Mouse (Mus musculus): ENCODE results near the gene Atp8b5. TPM values are rescaled to one million over a fixed set of nuclear protein-coding genes. Genes with fewer than 3 reads are reported as not detected.
A peak's percentile ranks its signal among the peaks of the same experiment; 100 is the strongest.

Gene Atp8b5
- total and polyA plus RNA-seq, 2 experiments from 2014 or later, result 0.52 to 1.8 TPM

DNA sequence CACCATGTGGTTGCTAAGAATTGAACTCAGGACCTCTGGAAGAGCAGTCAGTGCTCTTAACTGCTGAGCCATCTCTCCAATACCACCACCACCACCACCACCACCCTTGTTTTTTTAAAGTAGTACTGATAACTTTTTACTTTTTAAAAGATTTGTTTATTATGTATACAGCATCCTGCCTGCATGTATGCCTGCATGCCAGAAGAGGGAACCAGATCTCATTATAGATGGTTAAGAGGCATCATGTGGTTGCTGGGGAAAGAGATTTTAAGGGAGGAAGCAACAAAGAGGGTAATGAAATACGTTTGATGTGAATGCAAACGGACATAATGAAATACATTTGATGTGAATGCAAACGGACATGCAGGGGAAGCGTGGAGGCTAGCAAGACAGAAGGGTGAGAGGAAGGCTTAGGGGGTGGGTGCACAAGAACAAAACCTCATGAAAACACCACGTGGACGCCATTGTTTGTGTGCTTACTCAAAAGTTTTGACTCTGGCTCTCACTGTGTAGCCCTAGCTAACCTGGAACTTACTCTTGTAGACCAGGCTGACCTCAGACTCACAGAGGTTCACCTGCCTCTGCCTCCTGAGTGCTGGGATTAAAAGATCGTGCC, 74.4 kb downstream of the Atp8b5 start:
- DNase-seq (no peak), ATAC-seq (no peak)
- Histone ChIP-seq H3K27me3 (ENCODE audit: insufficient read depth, low read length) (no peaks in the 10 kb centered on the region), H3K9me3 (ENCODE audit: low read length) (0 out of 2 replicates have a peak, but pooled peaks cover 2% of the 10 kb centered on the region), H3K4me1 (ENCODE audit: insufficient read depth) (no peaks in the 10 kb centered on the region), H3K4me2 (ENCODE audit: low read depth) (no peak overlapping the region), H3K4me3 (ENCODE audit: low read depth, low read length) (no peak overlapping the region), H3K27ac (ENCODE audit: low read depth, low read length) (no peak overlapping the region), H3K36me3 (ENCODE audit: insufficient read depth) (no peaks in the 10 kb centered on the region), H3K9ac (no peak overlapping the region)
- TF ChIP-seq CTCF (IDR thresholded peaks at IDR 0.05; ENCODE audit: low read depth), result no peak
- 46% methylated on average over 7 of the region's 7 CpGs for WGBS

DNA sequence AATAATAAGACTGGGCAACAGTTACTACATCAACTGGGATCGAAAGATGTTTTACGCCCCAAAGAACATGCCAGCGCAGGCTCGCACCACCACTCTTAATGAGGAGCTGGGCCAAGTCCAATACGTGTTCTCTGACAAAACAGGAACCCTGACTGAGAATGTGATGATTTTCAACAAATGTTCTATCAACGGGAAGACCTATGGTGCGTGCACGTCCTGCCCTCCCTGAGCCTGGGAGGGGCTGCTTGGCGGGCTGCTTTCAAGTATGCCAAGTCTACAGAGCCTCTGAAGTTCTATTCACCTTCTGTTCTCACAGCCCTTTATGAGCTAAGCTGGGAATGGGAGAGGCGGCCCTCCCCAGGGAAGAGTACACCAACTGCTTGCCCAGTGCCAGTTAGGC, 75.5 kb downstream of the Atp8b5 start:
- Histone ChIP-seq H3K4me1 (ENCODE audit: insufficient read depth) (no peaks in the 10 kb centered on the region), H3K27me3 (ENCODE audit: insufficient read depth, low read length) (no peaks in the 10 kb centered on the region), H3K27ac (ENCODE audit: low read depth, low read length) (no peak overlapping the region), H3K9me3 (ENCODE audit: low read length) (no peaks in the 10 kb centered on the region), H3K4me2 (ENCODE audit: low read depth) (no peak overlapping the region), H3K4me3 (ENCODE audit: low read depth, low read length) (no peak overlapping the region), H3K9ac (no peak overlapping the region), H3K36me3 (ENCODE audit: insufficient read depth) (no peaks in the 10 kb centered on the region)
- no peak for TF ChIP-seq CTCF (IDR thresholded peaks at IDR 0.05; ENCODE audit: low read depth)
- peak; percentile 39 for DNase-seq
- WGBS, result 52% methylated on average over 10 of the region's 10 CpGs
- ATAC-seq, result peak; percentile 43; the same call in 1 of the 2 replicates

DNA sequence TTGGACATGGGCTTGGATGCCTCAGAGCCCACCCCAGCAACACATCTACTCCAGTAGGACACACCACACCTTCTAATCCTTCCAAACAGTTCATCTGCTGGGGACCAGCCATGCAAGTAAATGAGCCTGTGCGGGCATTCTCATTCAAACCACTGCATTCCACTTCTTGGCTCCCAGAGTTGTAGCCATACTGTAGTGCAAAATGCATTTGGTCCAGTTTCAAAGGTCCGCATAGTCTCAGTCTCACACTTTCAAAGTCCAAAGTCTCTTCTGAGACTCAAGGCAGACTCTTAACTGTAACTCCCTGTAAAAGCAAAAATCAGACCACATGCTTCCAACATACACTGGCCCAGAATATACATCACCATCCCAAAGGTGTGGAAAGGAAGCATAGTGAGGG, 78.0 kb downstream of the Atp8b5 start:
- 73% methylated on average over 2 of the region's 2 CpGs for WGBS
- Histone ChIP-seq H3K36me3 (ENCODE audit: insufficient read depth) (no peaks in the 10 kb centered on the region), H3K4me2 (ENCODE audit: low read depth) (no peak overlapping the region), H3K27ac (ENCODE audit: low read depth, low read length) (no peak overlapping the region), H3K9ac (no peak overlapping the region), H3K4me1 (ENCODE audit: insufficient read depth) (no peaks in the 10 kb centered on the region), H3K27me3 (ENCODE audit: insufficient read depth, low read length) (no peaks in the 10 kb centered on the region), H3K9me3 (ENCODE audit: low read length) (no peaks in the 10 kb centered on the region), H3K4me3 (ENCODE audit: low read depth, low read length) (no peak overlapping the region)
- no peak for ATAC-seq
- TF ChIP-seq CTCF (IDR thresholded peaks at IDR 0.05; ENCODE audit: low read depth), result no peak
- DNase-seq, result no peak

DNA sequence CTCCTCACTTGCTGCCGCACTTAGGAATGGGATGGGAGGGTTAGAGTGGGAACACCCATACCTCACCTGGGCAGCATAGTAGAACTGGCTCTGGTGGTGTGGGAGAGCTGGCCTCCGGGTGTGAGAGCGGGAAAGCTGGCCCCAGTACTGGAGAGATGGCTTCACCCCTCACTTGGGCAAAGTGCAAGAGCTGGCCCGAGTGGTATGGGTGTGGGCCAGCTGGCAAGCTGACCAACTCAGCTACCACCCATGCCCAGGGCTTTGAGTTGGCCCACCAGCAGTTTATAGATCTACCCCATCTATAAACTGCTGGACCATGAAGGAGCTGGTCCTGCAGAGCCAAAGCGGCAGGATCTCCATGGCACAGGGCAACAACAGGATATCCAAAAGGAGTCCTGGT, 82.2 kb downstream of the Atp8b5 start:
- H3K27me3 ChIP-seq (ENCODE audit: insufficient read depth, low read length), result no peaks in the 10 kb centered on the region
- 81% methylated on average over 5 of the region's 5 CpGs for WGBS
- H3K4me3 ChIP-seq (ENCODE audit: low read depth, low read length), result no peak overlapping the region
- no peak for DNase-seq
- ATAC-seq, result no peak
- no peak for TF ChIP-seq CTCF (IDR thresholded peaks at IDR 0.05; ENCODE audit: low read depth)
- H3K9me3 ChIP-seq (ENCODE audit: low read length), result no peaks in the 10 kb centered on the region
- H3K27ac ChIP-seq (ENCODE audit: low read depth, low read length), result no peak overlapping the region
- H3K36me3 ChIP-seq (ENCODE audit: insufficient read depth), result no peaks in the 10 kb centered on the region
- H3K9ac ChIP-seq, result no peak overlapping the region
- no peaks in the 10 kb centered on the region for H3K4me1 ChIP-seq (ENCODE audit: insufficient read depth)
- H3K4me2 ChIP-seq (ENCODE audit: low read depth), result no peak overlapping the region

GRCm38 (mm10) chr4:43350038-43350560, 83.1 kb downstream of the Atp8b5 start:
- H3K27ac ChIP-seq (ENCODE audit: low read depth, low read length), result no peak overlapping the region
- H3K4me2 ChIP-seq (ENCODE audit: low read depth), result no peak overlapping the region
- H3K9ac ChIP-seq, result no peak overlapping the region

DNA sequence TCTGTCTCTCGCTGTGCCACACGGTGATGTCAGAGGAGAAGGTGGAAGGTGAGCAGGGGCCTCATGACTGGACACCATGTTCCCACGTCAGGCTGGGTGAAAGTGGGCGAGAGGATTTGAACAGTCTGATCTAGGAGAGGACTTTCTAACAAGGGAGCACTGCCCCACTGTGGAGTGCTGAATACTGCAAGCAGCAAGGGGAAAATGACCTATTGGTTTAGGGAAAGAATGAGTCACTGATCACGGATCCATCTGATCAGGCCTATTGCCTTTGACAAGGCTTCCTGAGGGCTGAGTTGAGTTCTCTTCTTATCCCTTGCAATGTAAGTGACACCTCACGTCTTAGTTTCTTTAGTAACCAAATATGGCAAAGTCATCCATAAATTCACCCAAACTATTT, 86.7 kb downstream of the Atp8b5 start:
- Histone ChIP-seq H3K27ac (ENCODE audit: low read depth, low read length) (no peak overlapping the region), H3K4me1 (ENCODE audit: insufficient read depth) (no peaks in the 10 kb centered on the region), H3K36me3 (ENCODE audit: insufficient read depth) (no peaks in the 10 kb centered on the region), H3K4me3 (ENCODE audit: low read depth, low read length) (no peak overlapping the region), H3K4me2 (ENCODE audit: low read depth) (no peak overlapping the region), H3K9me3 (ENCODE audit: low read length) (no peaks in the 10 kb centered on the region), H3K27me3 (ENCODE audit: insufficient read depth, low read length) (no peaks in the 10 kb centered on the region), H3K9ac (no peak overlapping the region)
- ATAC-seq (no peak), DNase-seq (no peak)
- no peak for TF ChIP-seq CTCF (IDR thresholded peaks at IDR 0.05; ENCODE audit: low read depth)
- WGBS, result 89% methylated on average over 6 of the region's 6 CpGs

More at GRCm38 (mm10) chr4:43350038-43350560, 83.1 kb downstream of the Atp8b5 start:
- no peaks in the 10 kb centered on the region for H3K4me1 ChIP-seq (ENCODE audit: insufficient read depth)
- DNase-seq, result no peak
- H3K9me3 ChIP-seq (ENCODE audit: low read length), result no peaks in the 10 kb centered on the region
- H3K4me3 ChIP-seq (ENCODE audit: low read depth, low read length), result no peak overlapping the region
- no peaks in the 10 kb centered on the region for H3K36me3 ChIP-seq (ENCODE audit: insufficient read depth)
- no peaks in the 10 kb centered on the region for H3K27me3 ChIP-seq (ENCODE audit: insufficient read depth, low read length)
- WGBS, result 74% methylated on average over 6 of the region's 6 CpGs
- no peak for TF ChIP-seq CTCF (IDR thresholded peaks at IDR 0.05; ENCODE audit: low read depth)
- no peak for ATAC-seq

DNA sequence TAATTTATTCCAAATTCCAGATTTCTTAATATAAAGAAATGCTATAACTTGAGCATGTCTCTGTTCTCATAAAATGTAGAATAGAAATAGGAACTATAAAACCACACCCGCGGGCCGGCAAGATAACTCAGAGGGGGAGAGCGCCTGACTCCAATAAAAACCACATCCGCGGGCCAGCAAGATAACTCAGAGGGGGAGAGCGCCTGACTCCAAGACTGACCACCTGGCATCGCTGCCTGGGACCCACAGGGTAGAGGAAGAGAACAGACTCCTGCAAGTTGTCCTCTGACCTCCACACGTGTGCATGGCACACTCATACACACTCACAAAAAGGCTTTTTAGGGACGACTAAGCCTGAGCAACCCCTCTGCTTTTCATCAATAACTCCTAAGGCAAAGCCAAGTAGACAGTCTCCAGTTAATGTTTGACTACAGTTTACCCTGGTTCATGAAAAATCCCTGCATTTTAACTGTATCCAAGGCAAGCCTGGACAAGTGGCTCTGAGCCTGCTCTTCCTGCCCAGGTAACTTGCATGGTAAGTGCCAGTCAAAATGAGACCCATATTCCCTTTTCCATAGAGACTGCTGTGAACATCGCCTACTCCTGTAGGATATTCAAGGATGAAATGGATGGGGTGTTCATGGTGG, 98.1 kb downstream of the Atp8b5 start:
- no peak for TF ChIP-seq CTCF (IDR thresholded peaks at IDR 0.05; ENCODE audit: low read depth)
- H3K27me3 ChIP-seq (ENCODE audit: insufficient read depth, low read length), result no peaks in the 10 kb centered on the region

More for the DNA sequence above, 98.1 kb downstream of the Atp8b5 start:
- no peak for DNase-seq
- ATAC-seq, result no peak
- no peak overlapping the region for H3K4me3 ChIP-seq (ENCODE audit: low read depth, low read length)
- H3K9ac ChIP-seq, result no peak overlapping the region
- H3K27ac ChIP-seq (ENCODE audit: low read depth, low read length), result no peak overlapping the region
- no peaks in the 10 kb centered on the region for H3K36me3 ChIP-seq (ENCODE audit: insufficient read depth)
- H3K4me2 ChIP-seq (ENCODE audit: low read depth), result no peak overlapping the region
- WGBS, result 94% methylated on average over 11 of the region's 11 CpGs
- no peaks in the 10 kb centered on the region for H3K4me1 ChIP-seq (ENCODE audit: insufficient read depth)
- H3K9me3 ChIP-seq (ENCODE audit: low read length), result no peaks in the 10 kb centered on the region
